Mouse (Mus musculus) forebrain, embryonic 16.5 days (tissue): ENCODE results near the gene Rassf8. TPM values are rescaled to one million over a fixed set of nuclear protein-coding genes. Genes with fewer than 3 reads are reported as not detected.
A peak's percentile ranks its signal among the peaks of the same experiment; 100 is the strongest.

Source experiments
- ATAC-seq: fragments of 200-750 bp; cut with Nextera tagmentation; 2 replicates; pipeline ENCODE4 v1.8.0; 2017; ENCODE audit warnings: mild to moderate bottlenecking, moderate library complexity
- H3K27ac ChIP-seq: fragments of 300-500 bp; sonication (generic); 2 replicates; pipeline ENCODE4 v1.5.1; 2014; ENCODE audit warnings: low read length, control low read depth
- H3K27me3 ChIP-seq: fragments of 300-500 bp; sonication (generic); replicated peaks from 2 replicates; pipeline ENCODE4 v1.6.1; 2014; ENCODE audit warnings: low read length; ENCODE audit not compliant: control insufficient read depth, insufficient read depth
- H3K36me3 ChIP-seq: fragments of 300-500 bp; sonication (generic); 2 replicates; pipeline ENCODE4 v1.6.1; 2014; ENCODE audit not compliant: control insufficient read depth, insufficient read depth
- H3K4me1 ChIP-seq: fragments of 300-500 bp; sonication (generic); replicated peaks from 2 replicates; pipeline ENCODE4 v1.6.1; 2014; ENCODE audit warnings: low read length; ENCODE audit not compliant: control insufficient read depth, insufficient read depth
- H3K4me2 ChIP-seq: fragments of 300-500 bp; sonication (generic); 2 replicates; pipeline ENCODE4 v1.6.1; 2014; ENCODE audit warnings: mild to moderate bottlenecking, low read length, control low read depth
- H3K4me3 ChIP-seq: fragments of 300-500 bp; sonication (generic); replicated peaks from 2 replicates; pipeline ENCODE4 v1.5.1; 2014; ENCODE audit warnings: mild to moderate bottlenecking, low read length, control low read depth
- H3K9ac ChIP-seq: fragments of 300-500 bp; sonication (generic); replicated peaks from 2 replicates; pipeline ENCODE4 v1.6.1; 2014; ENCODE audit warnings: low read depth, low read length, control low read depth
- H3K9me3 ChIP-seq: fragments of 300-500 bp; sonication (generic); 2 replicates; pipeline ENCODE4 v1.6.1; 2016; ENCODE audit warnings: low read length; ENCODE audit not compliant: control insufficient read depth
- WGBS: fragments of 180-500 bp; shearing (Covaris S2); extraction: QIAGEN DNeasy Blood & Tissue Kit; methylation state at CpG from one replicate; pipeline ENCODE4 v1.1.7; 2014; 5-methylcytosine and 5-hydroxymethylcytosine counted together
- polyA plus RNA-seq: library from polyadenylated mRNA; unstranded; fragments of >200 nt; fragmentation: Nextera tagmentation; extraction: Ambion mirVana; gene quantifications from 2 replicates; pipeline ENCODE4 v1.2.1, GENCODE M21; 2015

Gene Rassf8
- polyA plus RNA-seq, 1 experiment from 2014 or later = 3.4 TPM

DNA sequence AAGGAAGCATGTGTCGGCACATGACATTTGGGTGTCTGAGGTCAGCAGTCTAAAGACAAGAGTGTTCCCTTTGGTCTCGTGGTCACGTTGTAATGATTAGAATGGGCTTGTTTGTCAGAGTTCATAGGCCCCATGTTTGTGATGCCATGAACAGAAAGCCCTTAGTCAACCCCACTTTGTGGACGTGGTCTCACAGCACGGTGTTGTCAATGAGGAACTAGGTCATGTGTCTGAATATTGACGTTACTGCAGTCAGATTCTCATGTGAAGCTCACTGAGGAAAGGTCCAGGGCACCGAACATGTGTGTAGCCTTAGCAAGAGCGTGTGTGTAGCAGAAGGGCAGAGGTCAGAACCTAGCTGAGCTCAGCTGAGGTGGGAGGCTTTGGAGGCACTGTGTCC, 56.3 kb downstream of the Rassf8 start:
- Histone ChIP-seq H3K9ac (no peak overlapping the region), H3K9me3 (no peaks in the 10 kb centered on the region), H3K27ac (no peak overlapping the region), H3K27me3 (no peaks in the 10 kb centered on the region), H3K4me3 (no peak overlapping the region), H3K4me2 (no peak overlapping the region), H3K36me3 (no peaks in the 10 kb centered on the region), H3K4me1 (no peaks in the 10 kb centered on the region; the same call in 1 of the 2 replicates)
- ATAC-seq = no peak
- WGBS = 89% methylated on average over 8 of the region's 8 CpGs

GRCm38 (mm10) chr6:145804276-145804675, 57.7 kb downstream of the Rassf8 start:
- Histone ChIP-seq H3K4me2 (no peak overlapping the region), H3K4me3 (no peak overlapping the region), H3K9me3 (no peaks in the 10 kb centered on the region), H3K27me3 (no peaks in the 10 kb centered on the region), H3K36me3 (no peaks in the 10 kb centered on the region), H3K4me1 (no peaks in the 10 kb centered on the region; the same call in 1 of the 2 replicates), H3K27ac (no peak overlapping the region), H3K9ac (no peak overlapping the region)
- no peak for ATAC-seq
- WGBS = 53% methylated on average over 3 of the region's 3 CpGs

DNA sequence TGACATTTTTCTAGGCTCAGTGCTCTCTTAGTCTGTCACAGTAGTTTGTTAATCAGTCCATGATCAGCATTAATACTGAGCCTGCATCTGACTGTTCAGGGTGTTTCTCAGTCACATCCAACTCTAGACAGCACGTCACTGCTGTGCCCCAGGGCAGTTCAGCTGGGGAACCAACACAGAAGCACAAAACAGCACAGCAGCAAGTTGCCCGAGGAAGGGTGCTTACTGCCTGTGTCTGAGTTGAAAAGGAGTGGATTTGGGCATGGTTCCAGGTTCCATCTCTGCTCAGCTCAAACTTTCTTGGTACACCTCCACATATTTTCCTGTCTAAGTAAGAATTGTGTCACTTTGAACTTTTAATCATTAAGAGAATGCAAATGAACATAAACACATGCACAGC, 60.2 kb downstream of the Rassf8 start:
- Histone ChIP-seq H3K4me3 (no peak overlapping the region), H3K9ac (no peak overlapping the region), H3K27me3 (no peaks in the 10 kb centered on the region), H3K36me3 (no peaks in the 10 kb centered on the region), H3K27ac (no peak overlapping the region), H3K9me3 (no peaks in the 10 kb centered on the region), H3K4me1 (no peaks in the 10 kb centered on the region; the same call in 1 of the 2 replicates), H3K4me2 (no peak overlapping the region)
- ATAC-seq = 0 out of 2 replicates have a peak, but pooled peaks have one; percentile 40
- 12% methylated on average over 2 of the region's 2 CpGs for WGBS

GRCm38 (mm10) chr6:145807929-145808328, 61.4 kb downstream of the Rassf8 start:
- Histone ChIP-seq H3K4me1 (no peaks in the 10 kb centered on the region; the same call in 1 of the 2 replicates), H3K4me2 (no peak overlapping the region), H3K27ac (no peak overlapping the region), H3K27me3 (no peaks in the 10 kb centered on the region), H3K4me3 (no peak overlapping the region), H3K9ac (no peak overlapping the region), H3K9me3 (no peaks in the 10 kb centered on the region), H3K36me3 (no peaks in the 10 kb centered on the region)
- WGBS = 93% methylated on average over 8 of the region's 9 CpGs
- no peak for ATAC-seq

GRCm38 (mm10) chr6:145809566-145809965, 63.0 kb downstream of the Rassf8 start:
- WGBS = 75% methylated on average over 7 of the region's 7 CpGs
- H3K4me3 ChIP-seq = no peak overlapping the region
- H3K27ac ChIP-seq = no peak overlapping the region
- H3K4me1 ChIP-seq = no peaks in the 10 kb centered on the region; the same call in 1 of the 2 replicates
- no peak overlapping the region for H3K4me2 ChIP-seq
- ATAC-seq = no peak
- H3K9ac ChIP-seq = no peak overlapping the region
- H3K9me3 ChIP-seq = no peaks in the 10 kb centered on the region
- no peaks in the 10 kb centered on the region for H3K36me3 ChIP-seq
- H3K27me3 ChIP-seq = no peaks in the 10 kb centered on the region

GRCm38 (mm10) chr6:145810015-145810414, 63.5 kb downstream of the Rassf8 start:
- ATAC-seq = no peak
- Histone ChIP-seq H3K4me3 (no peak overlapping the region), H3K36me3 (no peaks in the 10 kb centered on the region), H3K27me3 (no peaks in the 10 kb centered on the region), H3K4me2 (no peak overlapping the region), H3K27ac (no peak overlapping the region), H3K9ac (no peak overlapping the region), H3K9me3 (no peaks in the 10 kb centered on the region), H3K4me1 (no peaks in the 10 kb centered on the region; the same call in 1 of the 2 replicates)
- whole genome bisulfite sequencing = 60% methylated on average over 6 of the region's 6 CpGs

DNA sequence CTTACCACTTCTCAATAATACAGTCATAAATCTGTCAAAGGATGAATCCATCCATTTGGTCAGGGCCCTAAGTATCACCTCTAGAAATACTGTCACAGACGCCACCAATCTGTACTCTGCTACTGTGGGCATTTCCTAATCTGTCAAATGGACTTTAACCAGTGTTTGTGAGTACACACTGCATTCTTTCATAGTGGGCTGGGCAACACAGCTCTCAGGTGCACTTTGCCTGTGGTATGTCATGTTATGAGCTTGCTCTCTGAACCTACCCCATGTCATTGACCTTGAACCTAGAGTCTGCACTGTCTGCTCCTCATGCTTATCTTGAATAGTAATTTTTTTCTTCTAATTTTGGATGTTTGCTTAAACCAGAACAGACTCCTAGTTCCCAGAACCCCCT, 64.6 kb downstream of the Rassf8 start:
- no peaks in the 10 kb centered on the region; the same call in 1 of the 2 replicates for H3K4me1 ChIP-seq
- WGBS = 94% methylated on average over 1 of the region's 1 CpGs
- H3K9ac ChIP-seq = no peak overlapping the region
- no peaks in the 10 kb centered on the region for H3K36me3 ChIP-seq
- H3K4me2 ChIP-seq = no peak overlapping the region
- ATAC-seq = no peak
- H3K9me3 ChIP-seq = no peaks in the 10 kb centered on the region
- H3K27me3 ChIP-seq = no peaks in the 10 kb centered on the region
- H3K4me3 ChIP-seq = no peak overlapping the region
- H3K27ac ChIP-seq = no peak overlapping the region

DNA sequence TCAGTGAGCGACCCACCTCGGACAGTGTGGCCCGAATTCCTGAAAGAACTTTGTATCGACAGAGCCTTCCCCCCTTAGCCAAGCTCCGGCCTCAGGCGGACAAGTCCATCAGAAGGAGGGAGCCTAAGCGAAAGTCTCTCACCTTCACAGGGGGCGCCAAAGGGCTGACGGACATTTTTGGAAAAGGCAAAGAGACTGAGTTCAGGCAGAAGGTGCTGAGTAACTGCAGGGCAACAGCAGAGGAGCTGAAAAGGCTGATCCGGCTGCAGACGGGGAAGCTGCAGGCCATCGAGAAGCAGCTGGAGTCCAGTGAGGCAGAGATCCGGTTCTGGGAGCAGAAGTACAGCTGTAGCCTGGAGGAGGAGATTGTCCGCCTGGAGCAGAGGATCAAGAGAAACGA, 68.7 kb downstream of the Rassf8 start:
- H3K36me3 ChIP-seq = no peaks in the 10 kb centered on the region
- H3K4me2 ChIP-seq = no peak overlapping the region
- no peak overlapping the region for H3K9ac ChIP-seq
- no peaks in the 10 kb centered on the region for H3K4me1 ChIP-seq
- no peak overlapping the region for H3K4me3 ChIP-seq
- ATAC-seq = no peak
- no peaks in the 10 kb centered on the region for H3K9me3 ChIP-seq
- no peaks in the 10 kb centered on the region for H3K27me3 ChIP-seq
- 32% methylated on average over 15 of the region's 15 CpGs for WGBS
- no peak overlapping the region for H3K27ac ChIP-seq

- Histone ChIP-seq H3K4me1 (no peaks in the 10 kb centered on the region), H3K9me3 (no peaks in the 10 kb centered on the region), H3K9ac (no peak overlapping the region), H3K27me3 (no peaks in the 10 kb centered on the region), H3K36me3 (no peaks in the 10 kb centered on the region), H3K4me2 (no peak overlapping the region), H3K4me3 (no peak overlapping the region), H3K27ac (no peak overlapping the region)
- 93% methylated on average over 9 of the region's 9 CpGs for WGBS
- no peak for ATAC-seq
These were observed 72.6 kb downstream of the Rassf8 start for GRCm38 (mm10) chr6:145819151-145819550.

DNA sequence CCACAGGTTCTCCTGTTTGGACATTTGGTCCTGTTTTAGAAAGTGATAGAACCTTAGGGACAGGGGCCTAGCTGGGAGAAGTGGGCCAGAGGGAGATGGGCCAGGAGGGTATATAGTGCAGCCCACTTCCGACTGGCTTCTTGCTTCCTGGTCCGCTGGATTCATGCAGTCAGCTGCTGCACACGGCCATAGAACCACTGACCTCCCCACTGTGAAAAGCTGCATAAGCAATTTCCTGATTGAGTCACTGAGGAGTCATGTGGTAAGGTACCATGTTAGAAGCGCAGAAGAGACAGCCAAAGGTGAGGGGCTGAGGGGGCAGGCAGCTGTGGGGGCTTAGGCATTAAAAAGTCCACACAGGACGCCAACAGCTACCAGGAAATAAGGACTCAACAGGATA, 75.7 kb downstream of the Rassf8 start:
- H3K9ac ChIP-seq = no peak overlapping the region
- ATAC-seq = no peak
- no peak overlapping the region for H3K27ac ChIP-seq
- H3K4me1 ChIP-seq = no peaks in the 10 kb centered on the region
- WGBS = 81% methylated on average over 5 of the region's 5 CpGs
- no peaks in the 10 kb centered on the region for H3K36me3 ChIP-seq
- H3K27me3 ChIP-seq = no peaks in the 10 kb centered on the region
- H3K9me3 ChIP-seq = no peaks in the 10 kb centered on the region
- no peak overlapping the region for H3K4me3 ChIP-seq
- no peak overlapping the region for H3K4me2 ChIP-seq
